Mouse (Mus musculus): Measurements from ENCODE around the gene Myo18a. TPM values are rescaled to one million over a fixed set of nuclear protein-coding genes. Genes with fewer than 3 reads are reported as not detected.

The Myo18a gene
- polyA plus RNA-seq, 1 experiment, result 57.0 TPM

DNA sequence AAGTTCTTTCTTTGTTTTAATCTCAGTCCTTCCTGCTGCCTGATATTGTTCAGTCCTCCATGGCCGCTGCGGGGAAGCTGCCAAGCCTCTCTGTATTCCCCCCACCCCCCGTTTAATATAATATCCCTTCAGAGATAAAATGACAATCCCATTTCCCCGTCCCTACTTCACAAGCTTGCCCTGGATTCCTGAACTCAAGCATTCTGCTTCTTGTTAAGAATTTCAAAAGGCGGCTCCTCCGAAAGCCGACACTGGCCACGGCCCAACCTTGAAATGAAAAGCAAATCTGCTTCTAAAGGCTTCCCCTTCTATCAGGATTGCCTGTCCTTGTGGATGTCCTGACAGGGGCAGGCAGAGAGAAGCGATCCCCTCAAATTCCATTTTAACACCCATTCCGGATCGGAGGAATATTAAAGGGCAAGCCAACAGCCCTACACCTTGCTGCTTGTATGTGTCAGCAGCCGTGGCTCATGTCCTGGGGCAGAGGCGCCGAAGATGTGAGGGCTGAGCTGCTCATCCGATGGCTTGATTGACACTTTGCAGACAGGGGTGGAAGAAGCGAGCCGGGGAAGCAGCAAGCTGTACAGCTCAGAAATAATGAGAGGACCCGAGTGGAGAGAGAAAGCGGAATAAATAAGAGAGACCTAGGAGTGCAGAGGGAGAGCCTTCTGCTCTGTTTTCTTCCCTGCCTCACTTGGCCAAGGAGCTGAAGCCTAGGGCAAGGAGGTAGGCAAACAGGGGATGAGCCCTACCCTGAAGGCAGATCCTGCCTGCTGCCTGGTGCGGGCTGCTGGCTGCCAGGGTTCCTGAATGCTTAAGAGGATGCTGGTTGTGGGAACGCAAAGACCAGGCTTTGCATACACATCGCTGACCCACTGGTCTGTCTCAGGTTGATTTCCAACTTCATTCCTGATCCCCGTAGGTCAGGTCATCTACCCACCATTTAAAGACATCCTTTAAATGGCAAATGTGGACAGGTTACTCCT is 134.1 kb downstream of the Myo18a start:
- no peaks in the 10 kb centered on the region for H3K36me3 ChIP-seq (ENCODE audit: control insufficient read depth, insufficient read depth)
- no peaks in the 10 kb centered on the region for H3K79me2 ChIP-seq (ENCODE audit: control insufficient read depth, insufficient read depth)
- no peaks in the 10 kb centered on the region for H3K79me3 ChIP-seq (ENCODE audit: low read depth)
- H3K27me3 ChIP-seq (ENCODE audit: control insufficient read depth, insufficient read depth, insufficient read length), result peaks cover 68% of the 10 kb centered on the region
- no peak overlapping the region for H3K4me3 ChIP-seq (ENCODE audit: insufficient read depth, poor library complexity, severe bottlenecking)
- H3ac ChIP-seq (ENCODE audit: control insufficient read depth, insufficient read length, low read depth), result no peak overlapping the region
- TF ChIP-seq CTCF (IDR thresholded peaks at IDR 0.05; ENCODE audit: control insufficient read depth, insufficient read depth, insufficient read length), result no peak
- TF ChIP-seq MYOG (IDR thresholded peaks at IDR 0.05; ENCODE audit: control insufficient read depth, extremely low read depth, insufficient read length), result no peak
- no peak for TF ChIP-seq USF1 (IDR thresholded peaks at IDR 0.05; ENCODE audit: low read depth)
- TF ChIP-seq CEBPB (IDR thresholded peaks at IDR 0.05; ENCODE audit: low read depth), result no peak
- no peak for TF ChIP-seq MYOD1 (IDR thresholded peaks at IDR 0.05; ENCODE audit: control insufficient read depth, insufficient read length, low read depth)

DNA sequence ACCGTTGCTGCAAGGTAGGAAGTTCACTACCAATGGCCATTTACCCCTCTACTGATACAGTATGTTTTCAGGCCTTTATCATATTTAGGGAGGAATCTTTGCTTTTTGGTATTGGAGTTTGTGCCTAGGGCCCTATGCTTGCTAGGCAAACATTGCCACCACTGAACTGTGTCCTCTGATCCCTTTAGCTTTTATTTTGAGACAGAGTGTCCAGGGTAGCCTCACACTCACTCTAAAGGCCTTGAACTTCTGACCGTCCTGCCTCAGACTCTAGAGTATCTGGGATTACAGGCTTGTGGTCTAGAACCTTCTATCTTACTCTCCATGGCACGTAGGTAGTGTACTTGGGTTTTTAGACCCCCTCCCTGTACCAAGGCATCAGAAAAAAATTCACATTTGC is 137.1 kb downstream of the Myo18a start:
- Histone ChIP-seq H3ac (ENCODE audit: control insufficient read depth, insufficient read length, low read depth) (no peak overlapping the region), H3K27me3 (ENCODE audit: control insufficient read depth, insufficient read depth, insufficient read length) (peaks cover 88% of the 10 kb centered on the region), H3K4me3 (ENCODE audit: insufficient read depth, poor library complexity, severe bottlenecking) (no peak overlapping the region), H3K79me2 (ENCODE audit: control insufficient read depth, insufficient read depth) (no peaks in the 10 kb centered on the region), H3K79me3 (ENCODE audit: low read depth) (no peaks in the 10 kb centered on the region), H3K36me3 (ENCODE audit: control insufficient read depth, insufficient read depth) (no peaks in the 10 kb centered on the region)
- TF ChIP-seq MYOD1 (IDR thresholded peaks at IDR 0.05; ENCODE audit: control insufficient read depth, insufficient read length, low read depth) (no peak), USF1 (IDR thresholded peaks at IDR 0.05; ENCODE audit: low read depth) (no peak), MYOG (IDR thresholded peaks at IDR 0.05; ENCODE audit: control insufficient read depth, extremely low read depth, insufficient read length) (no peak), MAX (IDR thresholded peaks at IDR 0.05) (no peak), CEBPB (IDR thresholded peaks at IDR 0.05; ENCODE audit: low read depth) (no peak), FOSL1 (IDR thresholded peaks at IDR 0.05; ENCODE audit: insufficient read depth, low read length, poor library complexity, severe bottlenecking) (no peak), CTCF (IDR thresholded peaks at IDR 0.05; ENCODE audit: control insufficient read depth, insufficient read depth, insufficient read length) (no peak)

DNA sequence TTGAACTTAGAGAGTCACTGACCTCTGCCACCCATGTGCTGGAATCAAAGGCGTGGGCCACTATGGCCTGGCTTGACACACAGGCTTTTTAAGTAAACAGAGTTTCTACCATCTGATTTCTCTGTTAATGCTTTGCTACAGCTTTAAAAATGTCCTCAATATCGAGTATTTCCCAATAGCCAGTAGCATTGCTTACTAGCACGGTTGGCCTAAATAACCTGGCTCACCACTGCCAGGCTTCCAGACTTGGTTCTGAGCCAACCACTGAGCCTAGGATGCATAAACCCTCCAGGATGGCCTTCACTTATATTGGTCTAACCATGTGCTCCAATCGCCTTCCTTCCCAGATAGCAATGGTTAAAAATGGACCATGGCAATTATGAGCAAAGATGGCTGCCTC is 137.7 kb downstream of the Myo18a start:
- H3K36me3 ChIP-seq (ENCODE audit: control insufficient read depth, insufficient read depth), result no peaks in the 10 kb centered on the region
- no peak overlapping the region for H3K4me3 ChIP-seq (ENCODE audit: insufficient read depth, poor library complexity, severe bottlenecking)
- H3K79me3 ChIP-seq (ENCODE audit: low read depth), result no peaks in the 10 kb centered on the region
- no peak for TF ChIP-seq CEBPB (IDR thresholded peaks at IDR 0.05; ENCODE audit: low read depth)
- H3K79me2 ChIP-seq (ENCODE audit: control insufficient read depth, insufficient read depth), result no peaks in the 10 kb centered on the region
- peaks cover 85% of the 10 kb centered on the region for H3K27me3 ChIP-seq (ENCODE audit: control insufficient read depth, insufficient read depth, insufficient read length)
- no peak overlapping the region for H3ac ChIP-seq (ENCODE audit: control insufficient read depth, insufficient read length, low read depth)

DNA sequence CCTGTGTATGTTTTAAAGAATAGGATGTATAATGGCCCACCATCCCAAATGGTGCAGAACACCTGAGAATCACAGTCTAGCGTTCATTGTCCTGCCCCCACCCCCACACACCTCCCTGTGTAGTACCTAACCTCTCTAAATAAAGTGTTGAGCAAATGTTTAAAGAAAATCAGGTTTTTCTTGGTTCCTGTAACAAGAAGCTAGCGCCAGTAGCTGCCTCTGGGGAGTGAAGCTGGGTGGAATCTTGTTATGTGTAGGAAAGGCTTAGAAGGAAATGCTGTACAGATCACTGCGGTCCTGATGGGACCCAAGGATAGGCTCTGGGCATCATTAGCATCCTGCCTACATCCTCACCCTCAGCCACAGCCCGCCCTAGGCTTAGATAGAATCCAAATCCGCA is 138.3 kb downstream of the Myo18a start:
- no peaks in the 10 kb centered on the region for H3K79me3 ChIP-seq (ENCODE audit: low read depth)
- TF ChIP-seq USF1 (IDR thresholded peaks at IDR 0.05; ENCODE audit: low read depth) (no peak), MYOD1 (IDR thresholded peaks at IDR 0.05; ENCODE audit: control insufficient read depth, insufficient read length, low read depth) (no peak), FOSL1 (IDR thresholded peaks at IDR 0.05; ENCODE audit: insufficient read depth, low read length, poor library complexity, severe bottlenecking) (no peak), MYOG (IDR thresholded peaks at IDR 0.05; ENCODE audit: control insufficient read depth, extremely low read depth, insufficient read length) (no peak), CTCF (IDR thresholded peaks at IDR 0.05; ENCODE audit: control insufficient read depth, insufficient read depth, insufficient read length) (no peak), MAX (IDR thresholded peaks at IDR 0.05) (no peak), CEBPB (IDR thresholded peaks at IDR 0.05; ENCODE audit: low read depth) (no peak)
- peaks cover 82% of the 10 kb centered on the region for H3K27me3 ChIP-seq (ENCODE audit: control insufficient read depth, insufficient read depth, insufficient read length)
- no peaks in the 10 kb centered on the region for H3K79me2 ChIP-seq (ENCODE audit: control insufficient read depth, insufficient read depth)
- no peaks in the 10 kb centered on the region for H3K36me3 ChIP-seq (ENCODE audit: control insufficient read depth, insufficient read depth)
- H3K4me3 ChIP-seq (ENCODE audit: insufficient read depth, poor library complexity, severe bottlenecking), result no peak overlapping the region
- H3ac ChIP-seq (ENCODE audit: control insufficient read depth, insufficient read length, low read depth), result no peak overlapping the region

DNA sequence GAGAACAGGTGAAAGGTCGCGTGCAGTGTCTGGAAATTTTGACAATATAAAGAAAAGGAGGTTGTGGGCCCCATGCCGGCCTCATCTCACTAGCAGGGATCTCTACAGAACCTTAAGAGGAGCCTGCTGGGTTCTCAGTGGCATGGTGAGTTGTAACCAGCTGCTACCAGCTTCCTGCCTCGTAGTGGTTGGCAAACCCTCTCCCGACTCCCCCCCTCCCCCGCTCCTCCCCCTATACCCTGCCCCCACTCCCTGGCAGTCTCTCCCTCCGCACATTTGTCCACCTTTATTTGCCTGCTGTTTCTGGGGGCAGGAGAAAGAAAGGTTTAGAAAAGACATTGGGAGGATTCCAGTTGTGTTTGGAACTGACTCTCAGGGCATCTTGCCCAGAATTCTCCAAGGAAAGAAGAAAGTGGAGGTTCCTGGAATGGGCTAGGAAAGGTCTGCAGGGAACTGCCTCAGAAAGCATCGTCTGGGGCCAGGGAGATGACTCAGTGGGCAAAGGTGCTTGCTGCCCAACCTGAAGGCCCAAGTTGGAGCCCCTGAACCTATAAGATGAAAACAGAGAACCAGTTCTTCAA is 138.8 kb downstream of the Myo18a start:
- Histone ChIP-seq H3K4me3 (ENCODE audit: insufficient read depth, poor library complexity, severe bottlenecking) (no peak overlapping the region), H3K27me3 (ENCODE audit: control insufficient read depth, insufficient read depth, insufficient read length) (peaks cover 80% of the 10 kb centered on the region), H3K79me3 (ENCODE audit: low read depth) (no peaks in the 10 kb centered on the region), H3ac (ENCODE audit: control insufficient read depth, insufficient read length, low read depth) (no peak overlapping the region), H3K36me3 (ENCODE audit: control insufficient read depth, insufficient read depth) (no peaks in the 10 kb centered on the region), H3K79me2 (ENCODE audit: control insufficient read depth, insufficient read depth) (no peaks in the 10 kb centered on the region)
- TF ChIP-seq MYOD1 (IDR thresholded peaks at IDR 0.05; ENCODE audit: control insufficient read depth, insufficient read length, low read depth) (no peak), FOSL1 (IDR thresholded peaks at IDR 0.05; ENCODE audit: insufficient read depth, low read length, poor library complexity, severe bottlenecking) (no peak), MAX (IDR thresholded peaks at IDR 0.05) (no peak), USF1 (IDR thresholded peaks at IDR 0.05; ENCODE audit: low read depth) (no peak), MYOG (IDR thresholded peaks at IDR 0.05; ENCODE audit: control insufficient read depth, extremely low read depth, insufficient read length) (no peak), CEBPB (IDR thresholded peaks at IDR 0.05; ENCODE audit: low read depth) (no peak), CTCF (IDR thresholded peaks at IDR 0.05; ENCODE audit: control insufficient read depth, insufficient read depth, insufficient read length) (no peak)
